ENCODE assay signal across 25 mouse cellular contexts in genomic region chr1:159440770-159441169, GRCm38 (mm10).
DNase-seq lines count a peak whose midpoint lies in the region; ATAC-seq and TF ChIP-seq lines count a peak whose summit lies in the region.
"Had no signal": no experiment of that assay in that cellular context is flagged by ENCODE, and none has a peak within 500 bp of the region (broad histone marks: within the 10 kb centered on the region; RNA-seq: fewer than 3 reads in every experiment).

No protein-coding gene starts in this region.

- TF ChIP-seq EP300 in liver, postnatal 0 days (IDR thresholded peaks at IDR 0.05; ENCODE audit: low read depth) = no peak

- no peak overlapping the region for H3K9ac ChIP-seq in liver, embryonic 12.5 days
- no peak overlapping the region for H3K9ac ChIP-seq in liver, postnatal 0 days (replicated peaks)
- H3K9ac ChIP-seq in midbrain, embryonic 11.5 days (ENCODE audit: low read length) = no peak overlapping the region
- no peak overlapping the region for H3K9ac ChIP-seq in midbrain, embryonic 14.5 days (replicated peaks; ENCODE audit: low read length)
- no peak overlapping the region for H3K9ac ChIP-seq in stomach, embryonic 16.5 days (ENCODE audit: low read length)
- H3K9ac ChIP-seq: embryonic facial prominence, embryonic 13.5 days; forebrain, embryonic 12.5 days; forebrain, embryonic 15.5 days; heart, embryonic 13.5 days; hindbrain, embryonic 12.5 days; hindbrain, embryonic 15.5 days had no signal

- no peak for DNase-seq in liver, postnatal 0 days
- peak; percentile 66 for DNase-seq in midbrain, embryonic 11.5 days (ENCODE audit: low spot score, missing footprints)
- no peak for DNase-seq in midbrain, embryonic 14.5 days
- DNase-seq in spleen, postnatal 10 days (ENCODE audit: low spot score in 2 of 2) = no peak
- DNase-seq: adrenal gland, adult 2 months; adrenal gland, postnatal 14 days; cerebellum, adult 11 months; cerebellum, adult 2 months; cerebellum, adult 9-11 months; cerebellum, postnatal 25 days; embryo, embryonic 11 days; gastrocnemius, postnatal 25 days; heart, adult 2 months had no signal

- no peaks in the 10 kb centered on the region for H3K27me3 ChIP-seq in liver, embryonic 12.5 days (replicated peaks)
- H3K27me3 ChIP-seq in liver, postnatal 0 days (ENCODE audit: insufficient read depth, low read length) = no peaks in the 10 kb centered on the region
- H3K27me3 ChIP-seq in midbrain, embryonic 11.5 days (ENCODE audit: control insufficient read depth, insufficient read depth, low read length) = no peaks in the 10 kb centered on the region
- H3K27me3 ChIP-seq in midbrain, embryonic 14.5 days (ENCODE audit: control insufficient read depth, insufficient read depth, low read length) = no peaks in the 10 kb centered on the region
- H3K27me3 ChIP-seq in stomach, embryonic 16.5 days (ENCODE audit: control insufficient read depth, insufficient read depth, low read length) = no peaks in the 10 kb centered on the region
- H3K27me3 ChIP-seq: embryonic facial prominence, embryonic 13.5 days; forebrain, embryonic 12.5 days; forebrain, embryonic 15.5 days; heart, embryonic 13.5 days; hindbrain, embryonic 12.5 days; hindbrain, embryonic 15.5 days had no signal

- no peak for TF ChIP-seq CTCF in liver, postnatal 0 days (IDR thresholded peaks at IDR 0.05; ENCODE audit: low read depth)

- H3K4me2 ChIP-seq in liver, embryonic 12.5 days = no peak overlapping the region
- H3K4me2 ChIP-seq in liver, postnatal 0 days (ENCODE audit: low read depth, low read length) = no peak overlapping the region
- H3K4me2 ChIP-seq in midbrain, embryonic 11.5 days = no peak overlapping the region
- H3K4me2 ChIP-seq in midbrain, embryonic 14.5 days (ENCODE audit: low read length) = no peak overlapping the region
- H3K4me2 ChIP-seq in stomach, embryonic 16.5 days (ENCODE audit: low read depth, low read length) = no peak overlapping the region
- H3K4me2 ChIP-seq: embryonic facial prominence, embryonic 13.5 days; forebrain, embryonic 12.5 days; forebrain, embryonic 15.5 days; heart, embryonic 13.5 days; hindbrain, embryonic 12.5 days; hindbrain, embryonic 15.5 days had no signal

- peak; percentile 57 for ATAC-seq in liver, embryonic 12.5 days
- ATAC-seq in liver, postnatal 0 days = no peak
- no peak for ATAC-seq in midbrain, embryonic 11.5 days (ENCODE audit: low FRiP score)
- ATAC-seq in midbrain, embryonic 14.5 days (ENCODE audit: low FRiP score, low TSS enrichment) = no peak
- ATAC-seq in stomach, embryonic 16.5 days (ENCODE audit: insufficient read depth, low FRiP score) = peak; percentile 44; the same call in 1 of the 2 replicates
- ATAC-seq: CD4-positive, CD25-positive, alpha-beta regulatory T cell, adult 4 months; forebrain, embryonic 15.5 days had no signal

- H3K4me3 ChIP-seq in liver, embryonic 12.5 days = no peak overlapping the region
- H3K4me3 ChIP-seq in liver, postnatal 0 days (ENCODE audit: low read depth, low read length) = no peak overlapping the region
- no peak overlapping the region for H3K4me3 ChIP-seq in midbrain, embryonic 11.5 days (ENCODE audit: low read depth, low read length)
- H3K4me3 ChIP-seq in midbrain, embryonic 14.5 days (replicated peaks; ENCODE audit: low read depth, low read length) = no peak overlapping the region
- H3K4me3 ChIP-seq in stomach, embryonic 16.5 days (replicated peaks; ENCODE audit: low read length) = no peak overlapping the region
- H3K4me3 ChIP-seq: embryonic facial prominence, embryonic 10.5 days; embryonic facial prominence, embryonic 13.5 days; erythroblast, embryonic 14.5 days; forebrain, embryonic 12.5 days; forebrain, embryonic 15.5 days; heart, adult 2 months; heart, embryonic 10.5 days; heart, embryonic 13.5 days; hindbrain, embryonic 12.5 days; hindbrain, embryonic 15.5 days had no signal

- H3K9me3 ChIP-seq in liver, embryonic 12.5 days (replicated peaks) = no peaks in the 10 kb centered on the region
- H3K9me3 ChIP-seq in liver, postnatal 0 days (ENCODE audit: low read length) = no peaks in the 10 kb centered on the region
- H3K9me3 ChIP-seq in midbrain, embryonic 11.5 days (ENCODE audit: control insufficient read depth, low read length) = no peaks in the 10 kb centered on the region
- H3K9me3 ChIP-seq in midbrain, embryonic 14.5 days (ENCODE audit: control insufficient read depth, low read length) = no peaks in the 10 kb centered on the region
- no peaks in the 10 kb centered on the region for H3K9me3 ChIP-seq in stomach, embryonic 16.5 days (replicated peaks; ENCODE audit: control insufficient read depth, low read length)
- H3K9me3 ChIP-seq: embryonic facial prominence, embryonic 10.5 days; embryonic facial prominence, embryonic 13.5 days; forebrain, embryonic 12.5 days; forebrain, embryonic 15.5 days; heart, embryonic 10.5 days; heart, embryonic 13.5 days; hindbrain, embryonic 12.5 days; hindbrain, embryonic 15.5 days had no signal

- WGBS in liver, embryonic 12.5 days (ENCODE audit: insufficient replicate concordance) = 23% methylated on average over 1 of the region's 1 CpGs
- WGBS in liver, postnatal 0 days (ENCODE audit: insufficient replicate concordance) = 30% methylated on average over 1 of the region's 1 CpGs
- 73% methylated on average over 1 of the region's 1 CpGs for WGBS in midbrain, embryonic 11.5 days
- WGBS in midbrain, embryonic 14.5 days = 83% methylated on average over 1 of the region's 1 CpGs
- WGBS in stomach, embryonic 16.5 days = 18% methylated on average over 1 of the region's 1 CpGs

- H3K36me3 ChIP-seq in liver, embryonic 12.5 days = no peaks in the 10 kb centered on the region
- H3K36me3 ChIP-seq in liver, postnatal 0 days (replicated peaks; ENCODE audit: insufficient read depth, low read length) = no peaks in the 10 kb centered on the region
- H3K36me3 ChIP-seq in midbrain, embryonic 11.5 days (ENCODE audit: control insufficient read depth, insufficient read depth, low read length) = no peaks in the 10 kb centered on the region
- no peaks in the 10 kb centered on the region for H3K36me3 ChIP-seq in midbrain, embryonic 14.5 days (ENCODE audit: control insufficient read depth, insufficient read depth, low read length)
- H3K36me3 ChIP-seq in stomach, embryonic 16.5 days (ENCODE audit: control insufficient read depth, insufficient read depth, low read length) = no peaks in the 10 kb centered on the region
- H3K36me3 ChIP-seq: embryonic facial prominence, embryonic 10.5 days; embryonic facial prominence, embryonic 13.5 days; forebrain, embryonic 12.5 days; forebrain, embryonic 15.5 days; heart, embryonic 10.5 days; heart, embryonic 13.5 days; hindbrain, embryonic 12.5 days; hindbrain, embryonic 15.5 days had no signal

- no peak overlapping the region for H3K27ac ChIP-seq in liver, embryonic 12.5 days
- H3K27ac ChIP-seq in liver, postnatal 0 days (ENCODE audit: low read depth) = no peak overlapping the region
- H3K27ac ChIP-seq in midbrain, embryonic 11.5 days (ENCODE audit: low read depth, low read length) = no peak overlapping the region
- H3K27ac ChIP-seq in midbrain, embryonic 14.5 days (replicated peaks; ENCODE audit: low read depth, low read length) = no peak overlapping the region
- H3K27ac ChIP-seq in stomach, embryonic 16.5 days (ENCODE audit: low read length) = no peak overlapping the region
- H3K27ac ChIP-seq: embryonic facial prominence, embryonic 10.5 days; embryonic facial prominence, embryonic 13.5 days; forebrain, embryonic 12.5 days; forebrain, embryonic 15.5 days; heart, adult 2 months; heart, embryonic 10.5 days; heart, embryonic 13.5 days; hindbrain, embryonic 12.5 days; hindbrain, embryonic 15.5 days had no signal

- H3K4me1 ChIP-seq in liver, embryonic 12.5 days = 0 out of 2 replicates have a peak, but pooled peaks cover 5% of the 10 kb centered on the region
- H3K4me1 ChIP-seq in liver, postnatal 0 days (ENCODE audit: insufficient read depth) = no peaks in the 10 kb centered on the region
- H3K4me1 ChIP-seq in midbrain, embryonic 11.5 days (ENCODE audit: control insufficient read depth, insufficient read depth, low read length) = no peaks in the 10 kb centered on the region
- no peaks in the 10 kb centered on the region for H3K4me1 ChIP-seq in midbrain, embryonic 14.5 days (ENCODE audit: control insufficient read depth, insufficient read depth, low read length)
- no peaks in the 10 kb centered on the region for H3K4me1 ChIP-seq in stomach, embryonic 16.5 days (ENCODE audit: control insufficient read depth, insufficient read depth, low read length)
- H3K4me1 ChIP-seq: forebrain, embryonic 12.5 days; forebrain, embryonic 15.5 days; heart, embryonic 10.5 days; heart, embryonic 13.5 days; hindbrain, embryonic 12.5 days; hindbrain, embryonic 15.5 days had no signal

Comparison
In these comparisons a context has a peak if more than half of its experiments do, and no peak if none do; other contexts are left out.
1. ATAC-seq: peak in liver, embryonic 12.5 days (single experiment) and stomach, embryonic 16.5 days (single experiment); none in liver, postnatal 0 days (single experiment), midbrain, embryonic 11.5 days (single experiment) and midbrain, embryonic 14.5 days (single experiment).